Mouse (Mus musculus) WW6 (cell line): ENCODE results near the gene Mtch1.

Experiments used
- DNase-seq: peaks from one replicate; pipeline ENCODE4 v3.0.0-alpha.2; 2013; ENCODE audit warnings: low read depth, low spot score

Mtch1 gene

GRCm38 (mm10) chr17:29305058-29305806 is 42.5 kb downstream of the Mtch1 start:
- no peak for DNase-seq

- no peak for DNase-seq
These were observed 43.2 kb downstream of the Mtch1 start for GRCm38 (mm10) chr17:29304376-29305057.

- no peak for DNase-seq
These were observed 43.9 kb downstream of the Mtch1 start for GRCm38 (mm10) chr17:29303856-29304255.

- DNase-seq, result no peak
These were observed 44.6 kb downstream of the Mtch1 start for GRCm38 (mm10) chr17:29303087-29303486.

- DNase-seq, result no peak
These were observed 45.6 kb downstream of the Mtch1 start for GRCm38 (mm10) chr17:29302149-29302548.

- no peak for DNase-seq
These were observed 46.3 kb downstream of the Mtch1 start for GRCm38 (mm10) chr17:29301421-29301820.

GRCm38 (mm10) chr17:29300926-29301325 is 46.8 kb downstream of the Mtch1 start:
- DNase-seq, result no peak

GRCm38 (mm10) chr17:29299282-29299681 is 48.5 kb downstream of the Mtch1 start:
- no peak for DNase-seq

- no peak for DNase-seq
These were observed 49.9 kb downstream of the Mtch1 start for GRCm38 (mm10) chr17:29297813-29298212.

- DNase-seq, result no peak
These were observed 50.4 kb downstream of the Mtch1 start for GRCm38 (mm10) chr17:29297321-29297720.

GRCm38 (mm10) chr17:29295835-29296234 is 51.9 kb downstream of the Mtch1 start:
- DNase-seq, result no peak

GRCm38 (mm10) chr17:29293807-29294605 is 53.7 kb downstream of the Mtch1 start:
- DNase-seq, result no peak

- DNase-seq, result no peak
These were observed 54.7 kb downstream of the Mtch1 start for GRCm38 (mm10) chr17:29292996-29293395.

- no peak for DNase-seq
These were observed 55.9 kb downstream of the Mtch1 start for GRCm38 (mm10) chr17:29291793-29292192.

GRCm38 (mm10) chr17:29282216-29282952 is 65.3 kb downstream of the Mtch1 start:
- no peak for DNase-seq
